Mouse (Mus musculus) heart, postnatal 4 days (tissue): ENCODE measurements at regions not wholly inside any gene's neighbourhood (a gene's known extent, or its start where the extent isn't known, plus 50 kb on each side); places are given as distances from the start of the nearest gene placed in this dataset.

ENCODE experiments used
- DNase-seq: peaks from one replicate; pipeline ENCODE4 v3.0.0; 2021

GRCm38 (mm10) chr1:42236466-42237010 lies 459.0 kb upstream of the Pou3f3 start:
- no peak for DNase-seq

DNA sequence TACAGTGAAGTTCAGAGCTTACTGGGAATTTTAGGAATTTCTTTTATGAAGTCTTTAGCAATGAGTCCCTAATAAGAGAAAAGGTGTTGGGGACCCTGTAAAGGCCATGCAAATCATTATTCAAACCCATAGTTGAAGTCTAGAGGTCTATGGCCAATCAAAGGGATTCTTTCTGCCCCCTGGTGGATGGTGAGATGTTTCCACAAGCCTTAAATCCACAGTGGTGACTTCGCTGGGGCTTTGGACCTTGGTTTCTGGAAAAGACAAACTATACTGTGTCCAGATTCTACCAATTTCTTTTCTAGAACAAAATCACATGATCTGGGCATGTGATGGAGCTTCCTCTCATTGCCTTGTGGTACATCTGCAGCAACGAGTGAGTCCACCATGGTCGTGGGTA lies 457.2 kb upstream of the Pou3f3 start:
- DNase-seq, result peak; percentile 27

- no peak for DNase-seq
Observed at GRCm38 (mm10) chr1:42241172-42241571, 454.4 kb upstream of the Pou3f3 start.

- no peak for DNase-seq
Observed at GRCm38 (mm10) chr1:42241601-42242220, 453.9 kb upstream of the Pou3f3 start.

DNA sequence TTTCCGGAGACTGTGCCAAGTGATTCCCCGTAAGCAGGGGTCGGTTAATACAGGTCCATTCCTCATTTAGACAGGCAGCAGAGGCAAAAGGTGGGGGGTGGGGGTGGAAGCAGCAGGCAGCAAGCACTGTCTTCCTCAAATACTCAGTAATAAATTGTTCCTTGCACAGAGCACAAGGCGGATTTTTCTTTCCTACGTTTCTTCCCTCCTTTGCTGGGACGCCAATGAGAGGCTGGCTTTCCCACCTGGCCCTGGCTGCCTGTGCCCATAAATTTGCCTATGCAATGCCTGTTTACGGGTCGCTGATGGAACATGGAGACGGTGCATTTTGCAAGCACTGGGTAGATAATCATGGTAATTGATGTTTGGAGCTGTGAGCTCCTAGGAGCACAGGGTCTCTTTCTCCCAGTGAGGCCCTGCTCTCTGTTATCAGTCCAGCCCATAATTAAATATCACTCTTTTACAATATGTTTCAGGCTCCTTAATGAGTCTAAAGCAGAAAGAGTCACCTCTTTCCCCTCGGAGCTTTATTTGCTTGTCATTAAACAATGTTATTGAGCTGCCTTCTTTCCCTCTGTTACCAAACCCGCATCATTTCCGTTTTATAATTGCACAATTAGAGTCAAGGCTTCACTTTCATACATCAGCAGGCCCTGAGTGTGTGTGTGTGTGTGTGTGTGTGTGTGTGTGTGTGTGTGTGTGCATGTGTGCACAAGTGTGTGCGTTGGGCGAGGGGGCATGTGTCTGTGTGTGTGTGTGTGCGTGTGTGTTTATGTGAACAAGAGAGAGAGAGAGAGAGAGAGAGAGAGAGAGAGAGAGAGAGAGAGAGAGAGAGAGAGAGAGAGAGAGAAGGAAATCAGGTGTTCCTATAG lies 452.7 kb upstream of the Pou3f3 start:
- no peak for DNase-seq

- DNase-seq, result no peak
Observed at GRCm38 (mm10) chr1:42243458-42243855, 452.1 kb upstream of the Pou3f3 start.

DNA sequence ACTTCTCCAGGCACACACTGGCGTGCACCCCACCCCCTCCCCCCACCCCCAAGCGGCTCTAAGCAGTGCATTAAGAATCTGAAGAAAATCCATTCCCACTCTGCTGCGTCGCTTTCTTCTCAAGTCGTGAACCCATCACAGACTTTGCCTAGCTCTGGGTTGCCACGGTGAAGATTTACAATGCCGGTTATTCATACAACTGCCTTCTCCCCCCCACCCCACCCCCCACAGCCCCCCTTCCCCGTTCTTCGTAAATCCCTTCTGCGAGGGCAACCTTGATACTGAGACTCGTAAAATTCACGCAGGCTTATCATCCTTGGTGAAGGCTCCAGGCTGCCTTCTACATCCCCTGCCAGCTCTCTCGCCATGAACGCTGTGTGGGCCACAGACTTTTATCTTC lies 451.7 kb upstream of the Pou3f3 start:
- no peak for DNase-seq

DNA sequence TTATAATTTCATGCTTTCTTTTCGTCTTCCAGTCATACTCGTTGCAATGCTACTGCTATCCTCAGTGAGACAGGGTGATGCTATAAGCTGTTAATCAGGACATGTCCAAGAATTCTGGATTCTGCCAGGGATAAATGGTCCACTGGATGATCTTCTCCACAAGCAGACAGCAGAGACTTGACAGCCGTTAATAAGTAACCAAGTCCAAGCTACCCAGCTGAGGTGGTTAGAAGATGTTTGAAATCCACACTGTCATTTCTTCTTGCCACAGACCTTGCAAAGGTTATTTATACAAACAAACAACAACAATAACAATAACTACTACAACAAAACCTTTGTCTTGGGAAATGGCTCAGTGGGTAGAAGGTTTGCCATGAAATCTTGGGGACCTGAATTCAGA lies 443.2 kb upstream of the Pou3f3 start:
- DNase-seq, result no peak

- DNase-seq, result no peak
Observed at GRCm38 (mm10) chr1:42253786-42254185, 441.8 kb upstream of the Pou3f3 start.

- no peak for DNase-seq
Observed at GRCm38 (mm10) chr1:42256911-42257595, 438.5 kb upstream of the Pou3f3 start.

DNA sequence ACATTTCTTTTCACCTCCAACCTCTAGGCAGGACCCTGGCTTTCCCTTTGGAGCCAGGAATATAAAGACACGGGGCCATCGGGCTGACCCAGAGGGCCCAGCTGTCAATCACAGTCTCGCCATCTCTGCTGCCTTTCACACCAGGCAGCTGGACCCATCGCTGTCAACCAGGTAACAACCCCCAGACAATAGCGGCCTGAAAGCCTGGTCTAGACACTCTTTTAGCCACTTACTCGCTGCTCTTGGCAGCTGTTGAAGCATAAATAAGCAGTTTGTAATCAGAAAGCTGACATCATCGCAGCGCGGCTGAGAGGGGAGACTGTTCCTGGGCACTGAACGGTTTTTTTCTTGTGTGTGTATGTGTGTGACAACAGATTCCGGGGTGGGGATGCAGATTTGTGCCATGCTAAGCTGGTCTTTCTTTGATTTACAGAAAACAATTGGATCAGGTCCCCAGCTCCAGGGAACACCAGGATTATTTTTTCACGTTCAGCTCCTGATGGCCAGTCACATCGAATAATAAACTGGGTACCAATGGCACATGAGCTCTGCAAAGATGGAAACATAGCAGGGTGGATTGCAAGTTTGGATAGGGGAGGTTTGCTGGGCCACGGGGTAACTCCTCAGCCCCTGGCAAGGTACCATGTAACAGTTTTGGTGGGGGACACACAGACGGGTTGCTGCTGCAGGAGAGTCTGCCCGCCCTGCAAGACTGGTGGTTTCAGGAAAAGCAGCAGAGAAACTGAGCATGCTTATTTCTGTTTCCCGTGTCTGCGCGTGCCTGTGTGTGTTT lies 437.6 kb upstream of the Pou3f3 start:
- no peak for DNase-seq

- no peak for DNase-seq
Observed at GRCm38 (mm10) chr1:42258594-42258910, 437.0 kb upstream of the Pou3f3 start.

- DNase-seq, result no peak
Observed at GRCm38 (mm10) chr1:42259216-42259977, 436.2 kb upstream of the Pou3f3 start.

DNA sequence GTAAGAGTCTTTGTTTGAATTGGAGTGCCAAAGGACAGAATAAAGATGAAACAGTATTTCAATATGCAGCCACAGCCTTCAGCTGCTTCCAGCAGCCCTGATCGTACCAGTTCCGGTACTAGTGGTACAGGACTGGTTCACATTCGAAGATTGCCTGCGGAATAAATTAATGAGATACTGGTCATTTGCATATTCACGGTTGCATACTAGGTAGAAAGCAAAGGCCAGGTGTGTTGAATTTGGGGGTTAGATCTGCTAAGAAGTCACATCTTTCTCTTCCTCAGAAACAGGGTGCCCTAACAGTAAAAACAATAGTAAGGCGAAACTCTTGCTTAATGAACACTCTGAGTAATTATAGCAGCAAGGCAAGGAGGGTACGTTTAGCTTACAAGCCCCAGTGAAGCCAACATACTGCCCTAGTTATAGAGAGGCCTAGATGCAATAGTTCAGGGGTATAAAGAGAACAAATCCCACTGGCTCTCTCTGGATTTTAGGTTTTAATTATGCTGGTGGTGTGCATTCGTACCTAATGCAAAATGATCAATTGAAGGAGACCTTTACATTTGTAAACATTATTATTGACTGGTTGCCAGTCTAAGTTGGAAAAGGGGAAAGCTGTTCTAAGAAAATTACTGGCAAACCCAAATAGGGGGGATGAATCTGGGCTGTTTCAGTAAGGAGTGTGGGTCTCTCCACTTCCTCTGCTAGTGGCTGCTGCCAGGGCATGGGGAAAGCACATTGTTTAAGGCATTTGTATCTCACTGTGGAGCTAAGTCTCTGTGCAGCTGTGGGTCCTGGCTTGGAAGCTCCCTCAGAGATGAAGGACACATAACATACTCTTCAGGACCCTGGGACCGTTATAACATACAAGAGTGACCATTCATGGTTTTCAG lies 435.3 kb upstream of the Pou3f3 start:
- DNase-seq, result no peak

- DNase-seq, result no peak
Observed at GRCm38 (mm10) chr1:42261031-42261430, 434.5 kb upstream of the Pou3f3 start.

- no peak for DNase-seq
Observed at GRCm38 (mm10) chr1:42261800-42262199, 433.8 kb upstream of the Pou3f3 start.

DNA sequence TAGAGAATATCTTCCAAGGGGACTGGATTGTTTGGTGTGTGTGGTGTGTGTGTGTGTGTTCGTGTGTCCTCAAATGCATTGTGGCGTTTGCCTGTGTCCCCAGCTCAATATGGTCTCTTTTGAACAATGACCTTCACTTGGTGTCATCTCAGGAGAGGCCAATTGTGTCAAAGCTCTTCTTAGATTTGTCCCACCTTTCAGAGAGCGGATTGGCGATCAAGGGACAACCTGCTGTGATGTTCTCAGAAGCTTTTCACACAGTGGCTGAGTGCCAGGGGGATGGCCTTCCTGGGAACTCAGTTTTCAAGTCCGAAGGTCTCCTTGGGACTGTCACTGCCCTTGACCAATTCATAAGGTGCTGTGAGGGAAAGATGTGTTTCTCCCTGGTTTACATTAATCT lies 433.0 kb upstream of the Pou3f3 start:
- no peak for DNase-seq

GRCm38 (mm10) chr1:42277130-42277529 lies 418.4 kb upstream of the Pou3f3 start:
- no peak for DNase-seq

DNA sequence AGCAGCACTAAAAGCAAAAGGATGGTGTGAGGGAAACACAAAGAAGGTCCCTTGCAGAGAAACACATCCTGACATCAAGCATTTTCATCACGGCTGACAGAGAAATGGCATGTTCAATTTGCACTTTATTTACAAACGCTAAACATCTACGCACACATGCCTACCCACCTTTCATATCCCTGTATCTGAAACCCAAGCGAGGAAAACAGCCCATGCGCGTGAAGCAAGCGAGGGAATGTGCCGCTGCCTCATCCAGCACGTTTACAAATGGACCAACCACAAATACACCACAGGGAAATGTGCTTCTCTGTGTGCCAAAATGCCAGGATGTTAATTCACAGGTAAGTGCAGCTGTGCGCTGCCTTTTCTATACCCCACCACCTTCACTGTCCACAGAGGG lies 399.7 kb upstream of the Pou3f3 start:
- DNase-seq, result no peak

- DNase-seq, result no peak
Observed at GRCm38 (mm10) chr1:42309251-42309650, 386.3 kb upstream of the Pou3f3 start.

GRCm38 (mm10) chr1:42313494-42313893 lies 382.1 kb upstream of the Pou3f3 start:
- no peak for DNase-seq
